Mouse (Mus musculus) kidney, adult 2 months (tissue): Measurements from ENCODE around the gene Mgat4b. TPM values are rescaled to one million over a fixed set of nuclear protein-coding genes. Genes with fewer than 3 reads are reported as not detected.

Experiments used
- DNase-seq: peaks from one replicate; pipeline ENCODE4 v3.0.0; 2021
- H3K27ac ChIP-seq: fragments of 200-500 bp; 2 replicates; pipeline ENCODE4 v1.5.1; 2012; ENCODE audit warnings: low read depth, low read length, control low read depth, inconsistent platforms; ENCODE audit not compliant: insufficient read depth
- H3K27me3 ChIP-seq: fragments of 200-500 bp; replicated peaks from 2 replicates; pipeline ENCODE4 v1.6.1; 2012; ENCODE audit warnings: mild to moderate bottlenecking, moderate library complexity, low read length, inconsistent platforms; ENCODE audit not compliant: control insufficient read depth, insufficient read depth
- H3K36me3 ChIP-seq: fragments of 200-500 bp; 2 replicates; pipeline ENCODE4 v1.6.1; 2012; ENCODE audit warnings: mild to moderate bottlenecking, moderate library complexity, low read length, inconsistent platforms; ENCODE audit not compliant: control insufficient read depth, insufficient read depth
- H3K4me1 ChIP-seq: fragments of 200-500 bp; 2 replicates; pipeline ENCODE4 v1.6.1; 2011; ENCODE audit warnings: low read length; ENCODE audit not compliant: control insufficient read depth, insufficient read depth
- H3K4me3 ChIP-seq: fragments of 200-500 bp; 2 replicates; pipeline ENCODE4 v1.5.1; 2011; ENCODE audit warnings: mild to moderate bottlenecking, low read depth, low read length, control low read depth; ENCODE audit not compliant: insufficient read depth
- CTCF ChIP-seq: fragments of 200-500 bp; conservative IDR thresholded peaks from 2 replicates; pipeline ENCODE4 v1.5.1; 2011; ENCODE audit warnings: low read depth, mild to moderate bottlenecking, control low read depth, low read length, moderate library complexity, mixed read lengths; ENCODE audit not compliant: insufficient read depth, insufficient read length
- POLR2A ChIP-seq: fragments of 200-500 bp; IDR thresholded peaks from one replicate; pipeline ENCODE4 v1.6.1; 2011; ENCODE audit warnings: low read depth, low read length, control low read depth
- WGBS: fragments of 180-500 bp; shearing (Covaris S2); methylation state at CpG from one replicate; pipeline ENCODE4 v1.1.7; 2018; 5-methylcytosine and 5-hydroxymethylcytosine counted together
- polyA plus RNA-seq: library from polyadenylated mRNA; depleted of rRNA; stranded (reverse); fragments of >200 nt; gene quantifications from 2 replicates; pipeline ENCODE4 v1.2.3, GENCODE M21; 2012; rRNA removed

Mgat4b gene
- polyA plus RNA-seq, 1 experiment = 85.4 TPM

GRCm38 (mm10) chr11:50277706-50278105, 67.0 kb downstream of the Mgat4b start:
- H3K27me3 ChIP-seq = no peaks in the 10 kb centered on the region
- no peak overlapping the region for H3K27ac ChIP-seq
- no peak overlapping the region for H3K4me3 ChIP-seq
- H3K4me1 ChIP-seq = peaks cover 3% of the 10 kb centered on the region; the same call in 1 of the 2 replicates
- TF ChIP-seq CTCF = no peak
- no peak for DNase-seq
- 87% methylated on average over 6 of the region's 6 CpGs for WGBS
- H3K36me3 ChIP-seq = no peaks in the 10 kb centered on the region

- H3K27ac ChIP-seq = no peak overlapping the region
- H3K27me3 ChIP-seq = no peaks in the 10 kb centered on the region
- DNase-seq = no peak
- no peak for TF ChIP-seq POLR2A
- no peak for TF ChIP-seq CTCF
- H3K4me3 ChIP-seq = no peak overlapping the region
- WGBS = 65% methylated on average over 4 of the region's 4 CpGs
- H3K4me1 ChIP-seq = peaks cover 3% of the 10 kb centered on the region; the same call in 1 of the 2 replicates
- no peaks in the 10 kb centered on the region for H3K36me3 ChIP-seq
Observed at GRCm38 (mm10) chr11:50279005-50279404, 68.3 kb downstream of the Mgat4b start.

GRCm38 (mm10) chr11:50280053-50280452, 69.4 kb downstream of the Mgat4b start:
- Histone ChIP-seq H3K36me3 (no peaks in the 10 kb centered on the region), H3K4me1 (peaks cover 3% of the 10 kb centered on the region; the same call in 1 of the 2 replicates), H3K27me3 (no peaks in the 10 kb centered on the region), H3K4me3 (no peak overlapping the region), H3K27ac (no peak overlapping the region)
- DNase-seq = no peak
- 79% methylated on average over 1 of the region's 1 CpGs for WGBS
- TF ChIP-seq CTCF (no peak), POLR2A (no peak)

Other genes starting within 250 kb of the Mgat4b start
- 60.1 and 69.5 TPM in 2 replicates for gene Rnf130, start 185.5 kb upstream of the Mgat4b start, polyA plus RNA-seq
- gene Tbc1d9b, start 79.5 kb upstream of the Mgat4b start, polyA plus RNA-seq = 52.2 and 60.9 TPM in 2 replicates
- gene Mrnip, start 36.4 kb upstream of the Mgat4b start, polyA plus RNA-seq = 21.0 and 21.1 TPM in 2 replicates
- 337 and 344 TPM in 2 replicates for gene Sqstm1, start 63 bp upstream of the Mgat4b start, polyA plus RNA-seq
- gene Ltc4s, start 27.7 kb downstream of the Mgat4b start, polyA plus RNA-seq = 33.8 and 46.3 TPM in 2 replicates
- 10.9 and 12.5 TPM in 2 replicates for gene Maml1, start 81.4 kb downstream of the Mgat4b start, polyA plus RNA-seq
- gene Canx, start 114.8 kb downstream of the Mgat4b start, polyA plus RNA-seq = 84.1 and 118 TPM in 2 replicates
- 1.3 TPM in 2 replicates for gene Cby3, start 143.6 kb downstream of the Mgat4b start, polyA plus RNA-seq
- gene Hnrnph1, start 166.1 kb downstream of the Mgat4b start, polyA plus RNA-seq = 40.2 and 65.0 TPM in 2 replicates
- gene Rufy1, start 220.2 kb downstream of the Mgat4b start, polyA plus RNA-seq = 27.7 and 30.4 TPM in 2 replicates